Mouse (Mus musculus): ENCODE results near the gene Olfr1410. TPM values are rescaled to one million over a fixed set of nuclear protein-coding genes. Genes with fewer than 3 reads are reported as not detected.
A peak's percentile ranks its signal among the peaks of the same experiment; 100 is the strongest.

The Olfr1410 gene
- not detected for total RNA-seq (2021)
- long read RNA-seq, experiment 1, result 0 reads
- long read RNA-seq, experiment 2, result 0 reads

DNA sequence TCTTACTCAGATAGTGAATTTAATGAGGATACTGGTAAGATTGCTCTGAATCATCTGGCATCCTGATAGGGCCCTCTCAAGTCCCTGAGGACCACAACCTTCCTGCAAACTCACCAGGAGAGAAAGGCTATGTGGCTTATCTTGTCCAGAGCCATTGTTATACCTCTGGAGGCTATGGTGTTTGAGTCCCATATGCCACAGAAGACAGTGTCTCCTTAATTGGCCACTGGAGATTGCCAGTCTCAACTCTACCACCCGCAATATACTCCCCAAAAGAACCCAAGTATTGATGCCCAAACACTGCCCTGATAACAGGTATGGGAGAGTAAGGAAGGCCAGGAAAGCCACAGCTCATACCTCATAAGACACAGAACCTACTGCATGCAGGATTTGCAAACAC, at the start of gene Olfr1410:
Gene Olfr1410 (plus strand): TSS at position 301 of the 400 bp plus-strand sequence.
- intact Hi-C loops (cut with DNase I), result no loop called here
- DNase-seq, result no peak

DNA sequence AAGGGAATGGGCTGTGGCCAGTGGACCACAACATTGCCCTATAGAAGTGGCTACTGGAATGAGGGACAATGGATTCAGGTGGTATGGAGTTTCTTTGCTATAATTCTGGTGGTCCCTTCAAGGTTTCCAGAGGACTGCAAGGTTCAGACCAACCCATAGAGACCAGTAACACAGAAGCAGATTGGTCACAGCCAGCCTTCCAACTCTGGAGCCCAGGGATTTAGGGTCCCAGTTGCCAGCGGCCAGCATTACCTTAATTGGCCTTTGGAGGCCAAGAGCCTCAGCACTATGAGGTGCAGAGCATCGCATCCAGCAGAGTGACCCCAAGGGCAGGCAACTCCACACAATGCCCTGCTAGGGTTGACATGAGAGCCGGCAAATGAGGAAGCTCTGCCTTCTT, 34.6 kb upstream of the Olfr1410 start, which contains the start of gene Olfr1413:
Gene Olfr1413 (plus strand): TSS at position 301 of the 400 bp plus-strand sequence.
- intact Hi-C loops (cut with DNase I), result no loop called here

GRCm38 (mm10) chr1:92585479-92585878, 20.1 kb upstream of the Olfr1410 start, which contains the start of gene Olfr1412:
Olfr1412 (plus strand) TSS chr1:92585779.
- DNase-seq, result no peak

More for the DNA sequence above, 34.6 kb upstream of the Olfr1410 start, which contains the start of gene Olfr1413:
- no peak for DNase-seq

DNA sequence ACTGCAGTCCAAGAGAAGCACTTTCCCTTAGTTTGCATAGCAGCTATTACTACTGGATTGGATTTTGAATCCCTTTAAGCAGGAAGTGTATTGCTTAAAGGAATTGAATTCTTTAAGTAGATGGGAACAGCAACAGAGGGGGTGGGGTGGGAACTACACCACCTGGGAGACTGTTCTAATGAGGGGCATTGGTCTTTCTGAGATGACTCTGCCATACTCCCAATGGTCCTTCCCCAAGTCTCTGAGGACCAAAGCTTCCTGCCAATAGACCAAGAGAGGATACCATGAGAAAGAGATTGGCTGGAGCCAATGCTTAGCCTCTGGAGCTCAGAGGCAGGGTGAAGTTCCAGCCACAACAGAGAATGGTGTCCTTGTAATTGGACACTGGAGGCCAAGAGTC, 11.5 kb upstream of the Olfr1410 start, which contains the start of gene Olfr1411:
Gene Olfr1411 (plus strand): TSS at position 301 of the 400 bp plus-strand sequence.
- intact Hi-C loops (cut with DNase I), result no loop called here
- no peak for DNase-seq

More at GRCm38 (mm10) chr1:92585479-92585878, 20.1 kb upstream of the Olfr1410 start, which contains the start of gene Olfr1412:
- intact Hi-C loops (cut with DNase I), result no loop called here

- no peak for DNase-seq
- intact Hi-C loops (cut with DNase I), result no loop called here
Measured at GRCm38 (mm10) chr1:92596019-92596418, 9.6 kb upstream of the Olfr1410 start.

DNA sequence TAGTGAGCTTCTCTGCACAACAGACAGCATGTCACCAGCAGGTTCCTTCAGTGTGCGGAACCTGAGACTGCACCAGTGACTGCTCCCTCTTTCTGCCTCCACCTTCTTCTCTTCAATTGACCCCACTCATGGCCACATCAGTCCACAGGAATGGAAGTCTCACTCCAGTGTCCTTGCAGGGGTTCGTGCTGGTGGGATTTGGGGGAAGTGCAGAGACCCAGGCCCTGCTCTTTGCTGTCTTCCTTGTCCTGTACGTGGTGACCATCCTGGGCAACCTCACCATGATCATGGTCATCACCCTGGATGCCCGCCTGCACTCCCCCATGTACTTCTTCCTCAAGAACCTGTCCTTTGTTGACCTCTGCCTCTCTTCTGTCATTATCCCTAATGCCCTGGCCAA, 2.1 kb downstream of the Olfr1410 start:
- intact Hi-C loops (cut with DNase I), result no loop called here
- no peak for DNase-seq

- intact Hi-C loops (cut with DNase I), result loop anchor here (1.0 to 10.0 kb wide), 4 partner anchors 90 to 1089 kb away; no protein-coding TSS in a partner anchor
- peak; percentile 40 to 69 for DNase-seq
Measured at GRCm38 (mm10) chr1:92611008-92611407, 5.4 kb downstream of the Olfr1410 start.

DNA sequence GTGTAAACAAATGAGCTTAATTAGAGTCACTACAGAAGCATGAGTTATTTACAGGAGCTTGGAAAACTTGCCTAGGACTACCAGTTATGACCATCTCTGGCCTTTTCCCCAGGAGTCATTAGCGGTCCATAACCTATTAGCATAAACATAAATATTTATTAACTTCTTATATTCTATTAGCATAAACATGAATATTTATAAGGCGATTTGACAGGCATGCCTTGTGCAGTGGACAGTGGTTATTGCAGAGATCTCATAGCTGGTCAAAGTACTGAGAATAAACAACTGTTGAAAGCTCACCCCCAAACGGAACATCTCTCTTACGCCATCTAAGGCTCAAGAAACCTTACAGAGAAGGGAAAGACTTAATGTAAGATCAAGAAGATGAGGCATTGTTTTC, 7.6 kb downstream of the Olfr1410 start:
- DNase-seq, result no peak
- intact Hi-C loops (cut with DNase I), result loop anchor here (5.0 to 10.0 kb wide), 3 partner anchors 651 to 1091 kb away; no protein-coding TSS in a partner anchor

GRCm38 (mm10) chr1:92614516-92614915, 8.9 kb downstream of the Olfr1410 start:
- DNase-seq, result no peak
- intact Hi-C loops (cut with DNase I), result loop anchor here (1.0 to 10.0 kb wide), 4 partner anchors 33 to 1092 kb away; no protein-coding TSS in a partner anchor

GRCm38 (mm10) chr1:92616046-92616445, 10.5 kb downstream of the Olfr1410 start:
- no peak for DNase-seq
- intact Hi-C loops (cut with DNase I), result loop anchor here (10.0 kb wide), 1 partner anchor 1041 kb away; no protein-coding TSS in a partner anchor

- intact Hi-C loops (cut with DNase I), result loop anchor here (10.0 kb wide), 1 partner anchor 1043 kb away; no protein-coding TSS in a partner anchor
- no peak for DNase-seq
Measured at GRCm38 (mm10) chr1:92617488-92617887, 11.9 kb downstream of the Olfr1410 start, which contains the start of gene Olfr12. Olfr12 (plus strand) TSS chr1:92617788.

DNA sequence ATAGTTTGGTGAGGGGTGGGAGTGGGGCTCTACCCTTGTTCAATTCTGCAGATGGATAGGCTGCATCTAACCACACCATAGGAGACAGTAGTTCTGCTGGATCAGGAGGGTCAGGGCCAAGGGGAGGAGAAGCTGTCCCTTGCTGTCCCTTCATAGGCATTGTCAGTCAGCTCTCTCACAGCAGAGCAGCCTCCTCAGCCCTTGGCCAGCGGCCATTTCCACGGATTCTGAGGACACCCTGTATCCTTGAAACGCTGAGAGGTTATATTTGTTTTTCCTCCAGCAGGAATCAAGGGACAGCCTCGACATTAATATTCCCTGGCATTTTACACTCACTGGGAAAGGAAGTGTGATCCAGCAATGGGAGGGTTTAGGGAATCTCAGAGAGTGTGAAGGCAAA, 12.8 kb downstream of the Olfr1410 start:
- no peak for DNase-seq
- intact Hi-C loops (cut with DNase I), result loop anchor here (10.0 kb wide), 1 partner anchor 1044 kb away; no protein-coding TSS in a partner anchor

DNA sequence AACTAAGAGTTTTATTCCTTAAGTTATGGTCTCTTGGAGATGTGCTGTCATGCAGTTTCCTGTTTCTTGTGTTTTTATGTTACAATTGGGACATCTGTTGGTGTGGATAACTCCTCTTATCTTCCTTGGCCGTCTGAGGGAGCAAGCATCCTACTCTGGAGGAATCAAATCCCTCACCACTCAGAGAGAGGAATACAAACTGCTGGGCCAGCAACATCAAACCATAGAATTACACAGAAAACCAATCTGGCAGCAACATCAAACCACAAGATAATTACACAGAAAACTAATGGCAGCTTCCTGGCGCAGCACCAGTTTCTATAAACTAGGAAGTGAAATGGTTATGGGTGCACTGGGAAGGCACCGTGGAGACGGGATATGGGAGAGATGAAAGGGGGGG, 22.6 kb downstream of the Olfr1410 start:
- DNase-seq, result no peak
- intact Hi-C loops (cut with DNase I), result no loop called here

DNA sequence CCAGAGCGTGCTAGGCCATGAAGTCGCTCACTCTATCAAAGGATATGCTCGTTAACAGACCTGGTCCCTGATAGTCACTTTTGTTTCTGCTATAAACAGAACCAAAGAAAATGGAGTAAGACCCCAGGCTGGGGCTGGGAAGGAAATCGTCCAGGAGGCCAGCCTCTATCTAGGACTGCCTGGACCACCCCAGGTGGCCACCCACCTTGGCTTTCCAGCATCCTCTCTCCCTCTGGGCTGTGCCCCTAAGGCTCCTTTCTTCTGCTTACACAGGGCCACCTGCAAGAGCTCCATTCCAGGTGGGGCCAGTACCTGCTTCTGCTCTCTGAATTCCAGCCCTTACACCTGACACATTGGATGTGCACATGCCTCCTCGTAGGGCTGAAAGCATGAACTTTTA, 26.6 kb downstream of the Olfr1410 start:
- intact Hi-C loops (cut with DNase I), result no loop called here
- no peak for DNase-seq

DNA sequence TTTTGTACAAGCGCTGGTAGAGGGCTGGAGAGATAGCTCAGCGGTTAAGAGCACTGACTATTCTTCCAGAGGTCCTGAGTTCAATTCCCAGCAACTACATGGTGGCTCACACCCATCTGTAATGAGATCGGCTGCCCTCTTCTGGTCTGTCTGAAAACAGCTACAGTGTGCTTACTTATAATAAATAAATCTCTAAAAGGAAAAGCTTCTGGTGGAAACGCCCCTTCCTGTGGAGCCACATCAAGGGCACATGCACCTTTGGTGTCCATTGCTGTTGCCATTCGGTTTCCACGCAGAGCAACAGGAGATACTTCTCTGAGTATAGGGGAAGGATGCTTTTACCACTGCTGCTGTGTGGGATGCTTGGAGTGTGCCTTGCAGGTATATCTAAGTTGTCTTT, 27.4 kb downstream of the Olfr1410 start:
- intact Hi-C loops (cut with DNase I), result no loop called here
- no peak for DNase-seq

DNA sequence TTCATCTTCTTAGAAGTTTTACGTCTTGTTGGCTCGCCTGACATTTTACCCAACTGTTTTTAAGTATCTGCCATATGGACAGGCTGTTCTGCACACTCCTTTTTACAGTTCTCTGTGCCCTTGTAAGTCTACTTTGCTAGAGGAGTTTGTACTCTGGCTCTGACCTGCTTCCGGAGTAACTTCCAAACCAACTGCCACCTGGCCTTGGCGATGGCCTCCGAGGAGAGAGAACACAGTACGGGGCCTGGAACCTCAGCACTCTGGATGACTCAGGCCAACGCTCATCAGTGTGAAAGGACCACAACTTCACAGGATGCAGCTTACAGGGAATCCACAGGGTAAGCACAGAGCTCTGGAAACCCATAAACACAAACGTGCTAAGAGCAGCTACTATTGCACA, 28.1 kb downstream of the Olfr1410 start:
- intact Hi-C loops (cut with DNase I), result no loop called here
- DNase-seq, result no peak

GRCm38 (mm10) chr1:92634569-92634968, 29.0 kb downstream of the Olfr1410 start:
- DNase-seq, result no peak
- intact Hi-C loops (cut with DNase I), result no loop called here

DNA sequence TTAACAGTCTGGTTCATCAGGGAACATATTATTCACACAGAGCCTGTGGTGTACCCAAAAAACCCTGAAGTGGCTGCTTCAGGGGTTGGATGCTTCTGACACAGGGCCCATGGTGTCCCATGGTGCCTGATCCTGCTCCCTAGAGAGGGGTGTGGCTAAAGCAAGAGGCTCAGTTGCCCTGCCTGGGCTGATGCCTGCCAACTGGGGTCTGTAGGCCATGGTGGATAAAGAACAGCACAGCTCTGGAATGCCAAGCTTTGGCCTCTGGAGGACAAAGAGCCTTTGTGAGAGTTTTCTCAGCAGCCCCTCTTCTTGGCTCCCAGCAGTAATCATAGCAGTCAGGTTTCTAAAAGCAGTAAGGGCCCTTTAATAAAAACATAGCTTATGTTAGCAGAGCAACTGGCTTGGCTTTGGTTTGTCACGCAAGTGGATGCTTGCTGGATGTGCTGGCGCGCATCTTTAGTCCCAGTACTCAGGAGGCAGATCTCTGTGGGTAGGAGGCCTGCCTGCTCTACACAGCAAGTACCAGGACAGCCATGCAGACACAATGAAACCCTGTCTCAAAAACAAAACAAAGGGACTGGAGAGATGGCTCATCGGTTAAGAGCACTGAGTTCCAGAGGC, 29.5 kb downstream of the Olfr1410 start:
- intact Hi-C loops (cut with DNase I), result no loop called here
- no peak for DNase-seq

DNA sequence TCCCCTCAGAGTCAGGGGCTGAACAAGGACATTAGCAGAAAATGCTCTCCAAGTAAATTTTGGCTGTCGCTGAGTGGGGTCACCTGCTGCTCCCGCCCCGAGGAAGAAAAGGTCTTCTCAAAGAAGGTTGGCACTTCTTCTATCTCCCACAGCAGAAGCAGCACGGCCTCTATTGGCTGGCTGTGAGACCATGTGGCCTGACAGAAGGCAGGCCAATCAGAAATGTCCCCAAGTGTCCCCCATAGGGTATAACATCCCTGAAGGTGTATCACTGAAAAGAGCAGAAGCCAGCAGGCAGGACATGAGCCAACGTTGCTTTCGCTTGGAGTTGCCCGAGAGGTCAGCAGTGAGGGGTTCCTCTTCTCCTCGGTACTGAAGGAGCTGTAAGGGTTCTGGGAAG, 30.4 kb downstream of the Olfr1410 start:
- no peak for DNase-seq
- intact Hi-C loops (cut with DNase I), result no loop called here

- DNase-seq, result no peak
- intact Hi-C loops (cut with DNase I), result no loop called here
Measured at GRCm38 (mm10) chr1:92636676-92637075, 31.1 kb downstream of the Olfr1410 start.

- intact Hi-C loops (cut with DNase I), result no loop called here
- no peak for DNase-seq
Measured at GRCm38 (mm10) chr1:92637501-92638172, 32.1 kb downstream of the Olfr1410 start.

All from heart, postnatal 14 days (tissue).